Mouse (Mus musculus): ENCODE results near the gene Mrtfb. TPM values are rescaled to one million over a fixed set of nuclear protein-coding genes. Genes with fewer than 3 reads are reported as not detected.
A peak's percentile ranks its signal among the peaks of the same experiment; 100 is the strongest.
"Not testable (repeated sequence)": the region's sequence is repeated elsewhere in the genome, so short reads cannot be mapped to it uniquely, and the experiment has no call there.

Mrtfb gene
- polyA plus RNA-seq, 1 experiment from 2014 or later, result 15.8 TPM

DNA sequence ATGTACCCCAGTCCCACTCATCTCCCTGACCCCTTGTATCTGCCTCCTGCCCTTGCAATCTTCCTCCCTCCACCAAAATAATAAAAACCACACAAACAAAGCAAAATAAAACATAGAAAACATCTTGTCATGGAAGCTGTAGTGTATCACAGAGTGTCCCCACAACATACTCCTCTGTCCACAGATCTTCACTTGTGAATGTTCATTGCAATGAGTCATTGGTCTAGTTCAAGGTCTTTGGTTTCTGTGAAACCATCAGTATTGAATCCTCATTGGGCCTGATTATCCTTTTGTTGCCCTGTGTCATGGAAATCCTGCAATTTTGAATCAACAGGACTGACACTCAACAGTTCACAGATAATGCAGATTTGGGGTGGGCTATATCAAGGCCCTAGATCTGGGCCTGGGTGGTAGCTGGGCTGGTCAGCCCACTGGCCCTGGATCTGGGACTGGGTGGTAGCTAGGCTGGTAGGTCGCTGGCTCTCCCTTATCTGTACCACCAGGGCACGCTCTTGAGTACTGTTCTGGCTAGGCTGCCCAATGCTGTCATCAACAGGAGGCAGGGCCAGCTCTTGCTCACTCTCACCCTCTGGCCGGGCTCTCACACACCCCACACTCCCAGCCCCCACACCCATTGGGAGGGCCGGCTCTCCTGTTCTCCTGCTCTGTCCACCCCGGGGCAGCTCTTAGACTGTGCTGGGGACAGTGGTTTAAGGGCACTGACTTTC is 80.4 kb downstream of the Mrtfb start:
- 76% methylated on average over 5 of the region's 5 CpGs for WGBS
- Histone ChIP-seq H3K36me3 (no peaks in the 10 kb centered on the region), H3K4me1 (replicated peaks) (no peaks in the 10 kb centered on the region), H3K9me3 (no peaks in the 10 kb centered on the region), H3K27ac (no peak overlapping the region), H3K27me3 (ENCODE audit: insufficient read depth, poor library complexity, severe bottlenecking) (no peaks in the 10 kb centered on the region), H3K4me3 (no peak overlapping the region)
- DNase-seq (ENCODE audit: low spot score), result no peak

DNA sequence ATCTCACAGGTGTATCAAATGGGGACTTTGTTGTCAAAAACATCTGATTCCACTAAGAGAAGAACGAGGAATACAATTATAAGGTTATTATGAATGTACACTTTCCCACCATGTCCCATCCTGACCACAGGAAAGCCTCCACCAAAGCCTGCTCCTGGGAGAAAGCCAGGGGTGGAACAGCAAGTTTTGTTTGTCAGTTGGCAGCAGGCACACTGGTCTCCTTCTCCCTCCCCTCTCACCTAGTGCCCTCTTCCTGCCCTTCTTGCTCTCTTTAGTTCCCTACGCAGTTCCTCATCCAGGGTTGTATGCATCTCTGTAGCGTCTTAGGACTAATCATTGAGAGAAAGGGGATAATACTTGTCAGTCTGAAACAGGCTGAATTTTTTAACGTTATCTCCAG is 81.8 kb downstream of the Mrtfb start:
- 86% methylated on average over 4 of the region's 4 CpGs for WGBS
- Histone ChIP-seq H3K9me3 (no peaks in the 10 kb centered on the region), H3K27ac (no peak overlapping the region), H3K27me3 (ENCODE audit: insufficient read depth, poor library complexity, severe bottlenecking) (no peaks in the 10 kb centered on the region), H3K36me3 (no peaks in the 10 kb centered on the region), H3K4me3 (no peak overlapping the region), H3K4me1 (replicated peaks) (no peaks in the 10 kb centered on the region)
- DNase-seq (ENCODE audit: low spot score), result no peak

DNA sequence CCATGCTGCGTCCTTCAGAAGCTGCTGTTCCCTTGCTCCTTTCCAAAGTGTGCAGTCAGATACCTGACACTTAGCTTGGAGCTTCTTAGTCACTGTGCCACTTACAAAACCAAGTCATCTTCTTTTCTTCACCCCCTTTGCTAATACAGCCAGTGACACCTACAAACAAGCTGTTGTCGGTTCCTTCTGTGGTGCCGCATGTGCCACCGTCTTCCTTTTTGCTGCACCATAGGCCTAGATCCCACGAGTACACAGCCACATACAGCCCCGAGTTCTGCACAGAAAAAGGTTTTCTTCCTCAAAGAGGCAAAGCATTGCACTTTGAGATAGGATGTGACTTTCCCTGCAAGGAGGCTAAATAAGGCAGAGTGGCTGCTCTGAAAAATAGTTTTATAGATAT is 83.2 kb downstream of the Mrtfb start:
- no peaks in the 10 kb centered on the region for H3K27me3 ChIP-seq (ENCODE audit: insufficient read depth, poor library complexity, severe bottlenecking)
- no peaks in the 10 kb centered on the region for H3K9me3 ChIP-seq
- no peak for DNase-seq (ENCODE audit: low spot score)
- H3K36me3 ChIP-seq, result 0 out of 2 replicates have a peak, but pooled peaks cover 3% of the 10 kb centered on the region
- H3K4me3 ChIP-seq, result no peak overlapping the region
- no peaks in the 10 kb centered on the region for H3K4me1 ChIP-seq (replicated peaks)
- WGBS, result 90% methylated on average over 6 of the region's 6 CpGs
- H3K27ac ChIP-seq, result no peak overlapping the region

GRCm38 (mm10) chr16:13345822-13346221 is 89.5 kb downstream of the Mrtfb start:
- H3K27ac ChIP-seq; H3K4me3 ChIP-seq; H3K36me3 ChIP-seq; H3K4me1 ChIP-seq (replicated peaks); H3K9me3 ChIP-seq; DNase-seq (ENCODE audit: low spot score); H3K27me3 ChIP-seq (ENCODE audit: insufficient read depth, poor library complexity, severe bottlenecking): not testable (repeated sequence)
- 91% methylated on average over 2 of the region's 2 CpGs for WGBS

DNA sequence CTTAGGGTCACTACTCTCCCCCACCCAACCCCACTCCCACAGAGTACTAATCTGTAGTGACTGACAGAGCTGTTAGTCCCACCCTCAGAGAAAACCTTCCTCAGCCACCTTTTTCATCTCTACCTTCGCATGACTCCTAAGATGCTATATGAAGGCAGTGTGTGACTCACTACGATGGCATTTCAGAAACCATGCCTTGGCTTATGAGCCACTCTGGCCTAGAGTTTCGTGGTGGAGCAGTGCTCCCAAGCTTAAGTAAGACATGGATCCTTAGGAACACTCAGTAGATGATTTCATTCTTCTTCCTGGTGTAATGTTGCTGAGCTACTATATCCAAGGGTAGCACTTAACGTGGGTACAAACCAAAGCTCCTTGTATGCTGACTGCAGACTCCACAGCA is 94.4 kb downstream of the Mrtfb start:
- Histone ChIP-seq H3K27me3 (ENCODE audit: insufficient read depth, poor library complexity, severe bottlenecking) (no peaks in the 10 kb centered on the region), H3K36me3 (no peaks in the 10 kb centered on the region), H3K27ac (no peak overlapping the region), H3K4me1 (replicated peaks) (peaks cover 18% of the 10 kb centered on the region), H3K4me3 (no peak overlapping the region), H3K9me3 (no peaks in the 10 kb centered on the region)
- no peak for DNase-seq (ENCODE audit: low spot score)
- WGBS, result 92% methylated on average over 4 of the region's 4 CpGs

DNA sequence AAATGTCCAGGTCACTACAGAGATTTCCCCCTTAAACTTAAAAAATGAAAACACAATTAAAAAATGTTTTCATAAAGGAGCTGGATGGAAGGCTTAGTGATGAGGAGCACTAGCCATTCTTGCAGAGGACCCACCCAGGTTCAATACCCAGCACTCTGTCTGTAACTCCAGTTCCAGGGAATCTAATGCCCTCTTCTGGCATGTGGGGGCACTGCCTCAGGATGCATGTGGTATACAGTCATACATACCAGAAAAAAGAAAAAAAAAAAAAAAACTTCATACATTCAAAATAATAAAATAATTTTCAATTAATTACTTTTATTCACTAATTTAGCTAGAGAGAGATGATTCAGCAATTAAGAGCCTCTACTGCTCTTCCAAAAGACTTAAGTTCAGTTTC is 95.0 kb downstream of the Mrtfb start:
- Histone ChIP-seq H3K27ac (no peak overlapping the region), H3K27me3 (ENCODE audit: insufficient read depth, poor library complexity, severe bottlenecking) (no peaks in the 10 kb centered on the region), H3K9me3 (no peaks in the 10 kb centered on the region), H3K4me3 (no peak overlapping the region), H3K4me1 (replicated peaks) (peaks cover 18% of the 10 kb centered on the region), H3K36me3 (no peaks in the 10 kb centered on the region)
- DNase-seq (ENCODE audit: low spot score), result no peak

DNA sequence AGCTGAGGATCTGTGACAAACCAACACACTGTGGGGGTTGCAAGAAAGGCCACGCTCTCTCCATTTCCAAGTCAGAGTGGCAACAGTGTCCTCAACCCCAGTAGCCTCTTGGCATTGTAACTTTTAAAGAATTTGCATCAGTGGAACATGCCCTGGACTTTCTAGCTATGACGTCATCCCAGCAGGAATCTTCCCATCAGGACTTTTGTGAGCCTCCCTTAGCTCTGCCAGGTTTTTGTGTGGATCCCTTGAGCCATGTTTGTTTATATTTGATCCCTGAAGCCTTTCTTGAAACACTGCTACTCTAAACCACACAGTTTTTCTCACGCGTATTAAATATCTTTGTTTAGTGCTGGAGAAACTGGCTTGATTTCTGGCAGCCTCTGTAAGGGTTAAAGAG is 97.6 kb downstream of the Mrtfb start:
- H3K27me3 ChIP-seq (ENCODE audit: insufficient read depth, poor library complexity, severe bottlenecking), result no peaks in the 10 kb centered on the region
- WGBS, result 48% methylated on average over 4 of the region's 4 CpGs
- DNase-seq (ENCODE audit: low spot score), result no peak

DNA sequence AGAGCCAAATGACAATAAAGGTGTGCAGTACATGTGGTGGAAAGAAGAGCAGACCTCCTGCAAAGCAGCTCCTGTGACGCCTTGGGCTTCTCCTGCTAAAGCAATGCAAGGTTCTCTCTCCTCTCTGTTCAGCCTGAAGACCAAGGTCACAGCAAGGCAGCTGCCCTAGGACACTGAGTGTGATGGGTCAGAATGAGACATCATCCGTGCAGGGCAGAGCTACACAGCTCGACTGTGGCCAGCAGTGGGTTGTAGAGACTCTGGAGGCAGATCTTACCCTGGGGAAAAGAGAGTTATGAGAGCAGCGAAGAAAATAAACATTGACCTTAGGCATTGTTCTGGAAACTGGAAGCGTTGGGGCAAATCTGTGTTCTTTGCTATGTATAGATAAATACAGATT is 98.2 kb downstream of the Mrtfb start:
- Histone ChIP-seq H3K9me3 (no peaks in the 10 kb centered on the region), H3K27ac (peak overlapping the region; percentile 56), H3K27me3 (ENCODE audit: insufficient read depth, poor library complexity, severe bottlenecking) (no peaks in the 10 kb centered on the region), H3K36me3 (no peaks in the 10 kb centered on the region), H3K4me3 (no peak overlapping the region), H3K4me1 (replicated peaks) (peaks cover 42% of the 10 kb centered on the region)
- WGBS, result 63% methylated on average over 5 of the region's 5 CpGs
- DNase-seq (ENCODE audit: low spot score), result no peak

More for the DNA sequence above, 97.6 kb downstream of the Mrtfb start:
- no peak overlapping the region for H3K4me3 ChIP-seq
- no peaks in the 10 kb centered on the region for H3K36me3 ChIP-seq
- peaks cover 39% of the 10 kb centered on the region for H3K4me1 ChIP-seq (replicated peaks)
- no peaks in the 10 kb centered on the region for H3K9me3 ChIP-seq
- no peak overlapping the region; the same call in 1 of the 2 replicates for H3K27ac ChIP-seq

DNA sequence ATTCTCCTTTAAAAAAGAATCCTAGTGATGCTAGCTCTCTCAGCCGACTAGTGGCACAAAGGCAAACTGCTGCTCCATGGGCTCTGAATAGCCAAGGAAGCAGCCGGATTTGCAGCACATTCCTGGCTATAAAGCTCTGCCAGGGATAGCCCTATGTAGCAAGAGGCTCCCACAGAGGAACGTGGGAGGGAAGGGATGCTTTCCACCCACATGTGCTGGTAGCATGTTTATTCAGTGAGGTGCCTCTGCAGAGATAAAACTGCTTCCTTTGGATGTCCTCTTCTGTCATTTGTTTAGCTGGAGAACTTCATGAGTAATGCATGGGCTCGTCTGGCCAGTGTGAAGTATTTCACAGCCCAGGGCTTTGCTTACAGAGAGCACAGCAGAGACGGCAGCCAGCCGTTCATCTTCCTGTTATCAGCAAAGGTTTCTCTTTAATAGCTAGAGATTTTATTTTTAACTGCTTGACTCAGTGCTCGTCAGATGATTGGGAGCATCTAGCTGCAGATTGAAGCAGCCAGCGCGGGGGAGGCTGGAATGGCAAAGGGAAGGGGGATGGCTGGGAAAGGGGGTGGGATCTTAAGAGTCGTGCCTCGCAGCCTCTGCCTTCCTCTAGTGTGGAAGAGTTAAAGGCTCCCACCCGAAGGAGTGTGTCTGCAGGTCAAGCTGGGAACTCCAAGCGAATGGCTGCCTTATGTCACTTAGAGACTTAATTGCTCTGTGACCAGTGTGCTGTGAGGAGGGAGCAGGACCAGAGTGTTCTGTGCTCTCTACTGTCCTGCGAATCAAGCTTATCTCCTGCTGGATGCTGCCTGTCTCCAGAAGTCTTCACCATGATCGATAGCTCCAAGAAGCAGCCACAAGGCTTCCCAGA is 101.8 kb downstream of the Mrtfb start:
- no peaks in the 10 kb centered on the region for H3K27me3 ChIP-seq (ENCODE audit: insufficient read depth, poor library complexity, severe bottlenecking)
- peak overlapping the region; percentile 62 for H3K27ac ChIP-seq
- H3K9me3 ChIP-seq, result no peaks in the 10 kb centered on the region
- 32% methylated on average over 15 of the region's 15 CpGs for WGBS
- H3K4me1 ChIP-seq (replicated peaks), result peaks cover 44% of the 10 kb centered on the region
- peak overlapping the region; percentile 27; the same call in 1 of the 2 replicates for H3K4me3 ChIP-seq
- DNase-seq (ENCODE audit: low spot score), result peak; percentile 65
- H3K36me3 ChIP-seq, result no peaks in the 10 kb centered on the region

DNA sequence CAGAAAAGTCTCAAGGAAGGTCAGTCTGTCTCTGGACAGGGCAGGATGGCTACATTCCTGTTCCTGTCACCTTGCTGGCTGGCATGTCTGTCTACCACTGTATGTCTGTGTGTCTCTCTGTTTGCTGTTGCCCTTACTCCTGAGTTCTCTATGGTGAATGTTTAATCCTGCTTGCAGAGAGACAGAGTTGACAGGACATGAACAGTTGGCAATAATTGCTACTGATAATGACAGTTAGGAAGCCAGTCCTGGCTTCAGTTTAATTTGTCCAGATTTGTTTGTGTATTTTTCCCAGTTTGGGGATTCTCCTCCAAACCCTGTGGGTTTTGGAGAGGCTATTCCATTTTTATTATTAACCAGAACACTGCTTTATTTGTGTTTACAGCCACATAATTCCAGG is 102.5 kb downstream of the Mrtfb start:
- Histone ChIP-seq H3K36me3 (no peaks in the 10 kb centered on the region), H3K27me3 (ENCODE audit: insufficient read depth, poor library complexity, severe bottlenecking) (no peaks in the 10 kb centered on the region), H3K4me1 (replicated peaks) (peaks cover 37% of the 10 kb centered on the region), H3K27ac (peak overlapping the region; percentile 62; the same call in 1 of the 2 replicates), H3K4me3 (no peak overlapping the region), H3K9me3 (no peaks in the 10 kb centered on the region)
- DNase-seq (ENCODE audit: low spot score), result no peak

DNA sequence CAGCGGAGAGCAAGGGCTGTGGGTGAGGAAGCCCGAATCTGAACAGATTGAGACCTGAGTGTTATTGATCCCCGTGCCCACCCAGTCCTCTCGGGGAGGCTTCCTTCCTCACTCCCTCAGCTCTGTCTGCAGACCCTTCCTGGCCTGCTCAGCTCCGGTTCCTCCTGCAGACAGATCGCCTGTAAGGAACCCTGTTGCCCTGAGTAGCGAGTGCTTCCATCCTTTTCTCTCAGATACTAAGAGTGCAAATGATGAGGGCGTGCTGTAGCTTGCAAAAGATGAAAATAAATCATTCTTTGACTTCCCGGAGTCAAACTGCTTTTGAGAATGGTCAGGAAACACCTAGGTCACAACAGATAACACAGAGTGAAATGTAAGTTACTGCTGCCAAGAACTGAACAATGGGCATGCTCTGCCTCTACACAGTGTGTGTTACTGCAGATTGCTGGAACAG is 103.2 kb downstream of the Mrtfb start:
- H3K27me3 ChIP-seq (ENCODE audit: insufficient read depth, poor library complexity, severe bottlenecking), result no peaks in the 10 kb centered on the region
- 0 out of 2 replicates have a peak overlapping the region, but pooled peaks have one; percentile 13 for H3K27ac ChIP-seq
- no peaks in the 10 kb centered on the region for H3K36me3 ChIP-seq
- H3K4me1 ChIP-seq (replicated peaks), result peaks cover 35% of the 10 kb centered on the region
- no peak for DNase-seq (ENCODE audit: low spot score)
- no peak overlapping the region for H3K4me3 ChIP-seq
- H3K9me3 ChIP-seq, result no peaks in the 10 kb centered on the region
- WGBS, result 66% methylated on average over 9 of the region's 9 CpGs

DNA sequence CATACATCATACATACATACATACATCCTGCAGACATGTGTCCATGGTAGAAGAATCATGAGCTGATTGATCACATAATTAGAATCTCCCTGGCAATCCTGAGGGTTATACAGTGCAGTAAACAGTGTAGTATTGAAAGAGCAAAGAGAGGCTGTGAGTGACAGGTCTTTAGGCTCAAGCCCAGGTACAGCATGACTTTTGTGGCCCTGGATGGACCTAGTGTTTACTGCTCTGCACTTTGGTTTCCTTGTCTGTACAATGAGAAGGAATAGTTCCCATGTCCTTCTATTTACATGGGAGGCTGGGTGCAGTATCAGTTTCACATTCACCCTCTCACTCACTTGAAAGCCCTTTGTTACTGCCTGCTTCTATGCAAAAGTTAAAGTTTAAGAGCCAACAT is 103.9 kb downstream of the Mrtfb start:
- no peak for DNase-seq (ENCODE audit: low spot score)
- no peak overlapping the region for H3K27ac ChIP-seq

DNA sequence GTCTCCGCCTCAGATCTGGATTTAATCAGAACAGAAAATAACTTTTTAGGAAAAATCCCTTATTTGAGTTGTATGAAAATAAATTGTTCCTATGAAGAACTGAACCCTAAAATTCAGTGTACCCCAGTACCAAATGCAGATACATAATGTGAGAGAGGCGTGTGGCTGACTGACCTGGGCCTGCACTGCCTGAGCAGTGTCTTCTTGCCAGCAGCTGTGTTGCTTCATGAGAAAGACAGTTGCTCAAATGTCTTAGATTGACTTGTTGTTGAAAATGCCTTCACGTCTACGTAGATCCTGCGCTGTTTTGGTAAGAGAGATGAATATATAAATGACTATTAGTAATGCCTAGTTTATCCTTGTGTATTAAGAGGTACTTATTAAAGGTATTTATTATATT is 104.6 kb downstream of the Mrtfb start:
- Histone ChIP-seq H3K27ac (no peak overlapping the region), H3K27me3 (ENCODE audit: insufficient read depth, poor library complexity, severe bottlenecking) (no peaks in the 10 kb centered on the region), H3K36me3 (no peaks in the 10 kb centered on the region), H3K9me3 (no peaks in the 10 kb centered on the region), H3K4me3 (no peak overlapping the region), H3K4me1 (replicated peaks) (peaks cover 35% of the 10 kb centered on the region)
- 91% methylated on average over 5 of the region's 5 CpGs for WGBS
- no peak for DNase-seq (ENCODE audit: low spot score)

More for the DNA sequence above, 103.9 kb downstream of the Mrtfb start:
- Histone ChIP-seq H3K36me3 (no peaks in the 10 kb centered on the region), H3K9me3 (no peaks in the 10 kb centered on the region), H3K4me3 (no peak overlapping the region), H3K4me1 (replicated peaks) (peaks cover 35% of the 10 kb centered on the region), H3K27me3 (ENCODE audit: insufficient read depth, poor library complexity, severe bottlenecking) (no peaks in the 10 kb centered on the region)
